Mouse (Mus musculus): ENCODE measurements at regions not wholly inside any gene's neighbourhood (a gene's known extent, or its start where the extent isn't known, plus 50 kb on each side); places are given as distances from the start of the nearest gene placed in this dataset.

DNA sequence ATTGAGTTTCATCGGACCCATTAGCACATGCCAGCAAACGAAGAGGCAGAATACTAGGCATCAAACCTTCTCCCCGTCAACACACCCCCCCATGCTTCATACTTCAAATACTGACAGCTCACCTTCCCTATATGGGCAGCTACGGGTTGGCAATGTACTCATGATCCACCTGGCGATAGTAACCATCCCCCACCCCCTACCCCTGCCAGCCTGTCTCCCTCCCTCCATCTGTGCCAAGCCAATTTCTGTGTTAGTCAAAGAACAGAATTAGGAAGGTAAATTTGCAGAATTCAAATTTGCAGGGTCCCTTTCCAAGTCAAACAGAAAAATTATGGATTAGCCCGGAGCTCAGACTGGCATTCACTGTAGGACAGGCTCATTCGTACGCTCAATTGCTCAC is 75.3 kb upstream of the Med13l start:
- no peak for TF ChIP-seq ZC3H11A (IDR thresholded peaks at IDR 0.05; ENCODE audit: borderline replicate concordance, low read depth, low read length)
- no peak for TF ChIP-seq ZNF384 (IDR thresholded peaks at IDR 0.05; ENCODE audit: low read depth, low read length)
- no peak for TF ChIP-seq CHD2 (IDR thresholded peaks at IDR 0.05; ENCODE audit: low read depth, low read length)
